Mouse (Mus musculus): ENCODE results near the gene Fam196b.

Gene Fam196b

DNA sequence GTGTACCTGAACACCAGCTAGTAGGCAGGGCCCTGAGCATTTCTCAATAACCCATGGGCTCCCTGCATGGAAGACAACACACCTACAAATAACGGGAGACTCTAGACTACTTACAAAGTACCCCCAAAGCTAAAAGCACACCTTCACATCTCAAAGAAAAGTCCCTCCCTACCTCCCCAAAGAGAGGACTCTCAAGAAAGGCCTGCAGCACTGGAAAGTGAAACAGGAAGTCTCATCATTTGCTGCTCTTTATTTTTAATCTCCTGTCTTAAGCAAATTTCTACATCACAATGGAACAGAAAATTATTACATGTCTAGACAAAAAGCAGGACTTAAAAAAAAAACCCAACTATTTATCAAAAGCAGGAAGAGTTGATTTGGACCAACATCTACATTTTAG lies 90.7 kb downstream of the Fam196b start:
- DNase-seq (ENCODE audit: inconsistent ontology term) = no peak

GRCm38 (mm10) chr11:34406309-34406708 lies 91.7 kb downstream of the Fam196b start:
- no peak for DNase-seq (ENCODE audit: inconsistent ontology term)

- no peak for DNase-seq (ENCODE audit: inconsistent ontology term)
Measured at GRCm38 (mm10) chr11:34406850-34407249, 92.2 kb downstream of the Fam196b start.

DNA sequence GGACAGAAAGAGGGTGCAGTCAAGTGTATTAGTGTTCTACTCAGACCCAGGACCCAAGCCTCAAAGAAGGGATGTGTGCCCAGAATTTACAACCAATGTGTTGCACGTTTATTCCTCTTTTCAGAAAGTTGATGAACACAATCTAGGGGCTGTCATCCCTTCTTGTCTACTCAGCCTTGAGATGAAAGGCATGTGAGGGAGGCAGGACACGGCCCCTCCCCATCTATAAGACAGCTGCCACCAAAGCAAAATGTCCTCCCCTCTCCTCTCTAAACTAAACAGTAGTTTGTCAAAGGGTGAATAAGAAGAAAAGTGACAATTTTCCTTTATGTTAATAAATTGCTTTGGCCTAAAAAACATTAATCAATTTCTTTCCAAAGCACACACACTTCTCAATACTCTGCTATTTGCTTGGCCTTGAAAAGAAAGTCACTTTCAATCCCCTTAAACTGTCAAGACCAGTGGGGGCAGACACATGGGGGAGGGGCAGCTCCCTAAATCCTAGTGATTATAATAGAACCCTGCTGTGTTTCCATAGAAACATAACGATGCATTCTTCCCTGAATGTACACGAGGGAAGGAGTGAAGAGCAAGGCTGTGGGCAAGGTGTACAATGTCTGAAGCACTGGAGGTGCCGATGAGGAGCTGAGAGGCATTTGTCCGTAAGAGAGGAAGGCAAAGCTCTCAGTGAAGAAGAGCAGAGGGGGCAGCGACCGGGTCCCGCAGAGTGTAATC lies 101.4 kb downstream of the Fam196b start:
- DNase-seq (ENCODE audit: inconsistent ontology term) = no peak

DNA sequence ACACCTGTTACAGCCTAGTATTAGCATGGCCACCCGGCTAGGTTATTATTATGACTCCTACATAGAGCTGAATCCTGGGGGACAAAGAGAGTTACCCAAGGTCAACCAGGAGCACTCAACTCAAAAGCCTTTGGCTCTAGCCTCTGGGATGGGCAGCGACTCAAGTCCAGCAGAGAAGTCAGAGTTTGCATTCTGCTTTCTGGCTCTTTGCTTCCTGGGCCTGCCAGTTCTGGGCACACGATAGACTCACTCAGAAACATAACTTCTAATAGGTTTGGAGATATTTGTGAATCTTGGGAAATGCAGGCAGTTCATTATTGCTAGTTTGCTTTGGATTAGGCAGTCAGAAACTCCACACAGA lies 102.0 kb downstream of the Fam196b start:
- DNase-seq (ENCODE audit: inconsistent ontology term) = no peak

DNA sequence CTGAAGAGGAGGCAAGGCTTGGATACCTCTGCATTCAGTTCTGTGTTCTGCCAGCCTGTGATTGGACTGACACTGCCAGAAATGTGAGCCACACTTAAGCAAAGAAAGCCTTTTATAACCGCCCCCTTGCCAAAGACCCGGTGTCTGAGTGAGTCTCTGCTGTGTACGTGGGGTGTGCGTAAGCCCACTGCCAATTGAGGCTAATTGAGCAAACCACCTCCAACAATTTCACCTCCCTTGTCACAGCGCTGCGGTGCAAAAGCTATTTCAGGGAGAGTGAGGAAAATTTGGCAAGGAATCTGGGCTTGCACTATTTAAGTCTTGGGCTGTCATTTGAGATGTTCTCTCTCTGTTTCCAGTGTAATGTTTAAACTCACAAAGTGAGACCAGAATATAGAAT lies 106.4 kb downstream of the Fam196b start:
- no peak for DNase-seq (ENCODE audit: inconsistent ontology term)

DNA sequence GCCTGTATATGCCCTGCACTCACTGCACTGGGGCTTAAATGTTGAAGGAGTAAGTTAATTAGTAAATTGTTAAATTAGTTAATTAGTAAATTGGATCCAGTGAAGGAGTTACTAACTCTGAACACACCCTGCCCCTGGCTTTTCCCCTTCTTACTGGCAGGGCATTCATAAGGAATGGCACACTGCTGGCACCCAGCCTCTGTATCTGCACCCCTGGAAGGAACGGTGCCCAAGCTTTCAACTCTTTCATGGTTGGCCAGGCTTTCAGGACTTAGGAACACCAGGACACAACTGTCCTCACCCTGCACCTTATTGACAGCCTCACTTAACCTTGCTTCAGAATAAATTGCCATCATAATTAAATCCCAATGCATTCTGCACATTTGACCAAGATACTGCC lies 109.9 kb downstream of the Fam196b start:
- DNase-seq (ENCODE audit: inconsistent ontology term) = no peak

GRCm38 (mm10) chr11:34427212-34427611 lies 112.6 kb downstream of the Fam196b start:
- DNase-seq (ENCODE audit: inconsistent ontology term) = no peak

DNA sequence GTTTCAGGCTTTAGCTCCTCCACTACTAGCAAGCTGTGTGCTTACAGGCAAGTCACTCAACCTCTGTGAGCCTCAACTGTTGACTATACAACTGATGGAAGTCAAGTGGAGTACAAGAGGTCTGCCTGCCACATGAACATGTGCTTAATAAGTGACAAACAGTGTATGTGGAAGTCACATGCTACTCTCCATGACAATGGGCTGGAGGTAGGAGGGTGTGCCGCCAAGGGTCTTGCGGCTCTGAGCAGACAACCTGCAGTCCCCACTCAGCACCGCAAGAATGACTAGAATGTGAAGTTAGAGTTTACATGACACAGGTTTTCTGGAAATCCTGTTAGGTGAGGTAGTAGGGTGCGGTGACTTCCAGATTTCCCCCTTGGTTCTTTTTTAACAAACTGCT lies 116.3 kb downstream of the Fam196b start:
- DNase-seq (ENCODE audit: inconsistent ontology term) = no peak

GRCm38 (mm10) chr11:34431371-34431770 lies 116.7 kb downstream of the Fam196b start:
- DNase-seq (ENCODE audit: inconsistent ontology term) = no peak

- DNase-seq (ENCODE audit: inconsistent ontology term) = no peak
Measured at GRCm38 (mm10) chr11:34431978-34432377, 117.4 kb downstream of the Fam196b start.

- no peak for DNase-seq (ENCODE audit: inconsistent ontology term)
Measured at GRCm38 (mm10) chr11:34437446-34437845, 122.8 kb downstream of the Fam196b start.

- no peak for DNase-seq (ENCODE audit: inconsistent ontology term)
Measured at GRCm38 (mm10) chr11:34438429-34438828, 123.8 kb downstream of the Fam196b start.

GRCm38 (mm10) chr11:34447891-34448290 lies 133.3 kb downstream of the Fam196b start:
- peak; percentile 31 for DNase-seq (ENCODE audit: inconsistent ontology term)

- DNase-seq (ENCODE audit: inconsistent ontology term) = no peak
Measured at GRCm38 (mm10) chr11:34449944-34450343, 135.3 kb downstream of the Fam196b start.

- DNase-seq (ENCODE audit: inconsistent ontology term) = no peak
Measured at GRCm38 (mm10) chr11:34467056-34467455, 152.4 kb downstream of the Fam196b start.

DNA sequence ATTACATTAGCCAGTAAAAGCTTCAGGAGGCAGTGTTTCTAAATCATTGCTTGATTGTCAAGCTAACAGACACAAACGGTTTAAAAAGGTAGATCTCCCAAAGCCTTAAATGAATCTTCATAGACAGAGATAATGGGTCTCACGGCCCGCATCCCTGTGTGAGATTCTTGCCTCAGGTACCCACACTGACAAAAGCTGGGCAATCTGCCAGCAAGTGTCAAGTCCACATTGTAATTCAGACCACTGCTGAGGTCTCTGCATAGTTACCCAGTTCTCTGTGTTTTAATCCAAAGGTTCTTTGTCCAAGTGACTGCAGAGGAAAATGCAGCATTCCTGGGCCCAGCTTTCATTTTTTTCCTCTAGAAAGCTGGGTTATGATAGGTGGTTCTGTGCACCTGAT lies 153.9 kb downstream of the Fam196b start:
- DNase-seq (ENCODE audit: inconsistent ontology term) = no peak

GRCm38 (mm10) chr11:34469792-34470191 lies 155.2 kb downstream of the Fam196b start:
- DNase-seq (ENCODE audit: inconsistent ontology term) = no peak
